Mouse (Mus musculus): ENCODE data around the gene 3110040N11Rik.

Gene 3110040N11Rik

GRCm38 (mm10) chr7:81735300-81736048 is 53.8 kb downstream of the 3110040N11Rik start:
- no peak for DNase-seq

GRCm38 (mm10) chr7:81732183-81733089 is 56.8 kb downstream of the 3110040N11Rik start:
- no peak for DNase-seq
